Mouse (Mus musculus) left cerebral cortex, adult 11 months (tissue): ENCODE results near the gene Dtl.

ENCODE experiments used
- DNase-seq: peaks from one replicate; pipeline ENCODE4 v3.0.0; 2022; ENCODE audit warnings: low spot score

Gene Dtl

GRCm38 (mm10) chr1:191579524-191579923, 4.2 kb upstream of the Dtl start:
- no peak for DNase-seq

GRCm38 (mm10) chr1:191574871-191575457, 380 bp downstream of the Dtl start:
- no peak for DNase-seq

GRCm38 (mm10) chr1:191573906-191574639, 1.3 kb downstream of the Dtl start:
- DNase-seq, result no peak

GRCm38 (mm10) chr1:191570415-191570814, 4.9 kb downstream of the Dtl start:
- DNase-seq, result no peak

- DNase-seq, result no peak
These were observed 5.7 kb downstream of the Dtl start for GRCm38 (mm10) chr1:191569625-191570024.

- DNase-seq, result no peak
These were observed 7.5 kb downstream of the Dtl start for GRCm38 (mm10) chr1:191567859-191568258.

GRCm38 (mm10) chr1:191562823-191563365, 12.4 kb downstream of the Dtl start:
- peak; percentile 40 for DNase-seq

- no peak for DNase-seq
These were observed 15.6 kb downstream of the Dtl start for GRCm38 (mm10) chr1:191559779-191560178.

- no peak for DNase-seq
These were observed 18.2 kb downstream of the Dtl start for GRCm38 (mm10) chr1:191557109-191557508.

- no peak for DNase-seq
These were observed 24.6 kb downstream of the Dtl start for GRCm38 (mm10) chr1:191550786-191551185.

- DNase-seq, result no peak
These were observed 31.6 kb downstream of the Dtl start for GRCm38 (mm10) chr1:191543747-191544146.

GRCm38 (mm10) chr1:191541619-191542018, 33.7 kb downstream of the Dtl start:
- no peak for DNase-seq

GRCm38 (mm10) chr1:191541014-191541413, 34.3 kb downstream of the Dtl start:
- DNase-seq, result peak; percentile 65

- DNase-seq, result no peak
These were observed 35.0 kb downstream of the Dtl start for GRCm38 (mm10) chr1:191540300-191540699.

GRCm38 (mm10) chr1:191534896-191535295, 40.4 kb downstream of the Dtl start:
- DNase-seq, result no peak

GRCm38 (mm10) chr1:191531023-191531422, 44.3 kb downstream of the Dtl start:
- DNase-seq, result no peak

- DNase-seq, result no peak
These were observed 45.9 kb downstream of the Dtl start for GRCm38 (mm10) chr1:191529406-191529805.

GRCm38 (mm10) chr1:191527921-191528612, 47.3 kb downstream of the Dtl start:
- DNase-seq, result no peak

GRCm38 (mm10) chr1:191527089-191527488, 48.3 kb downstream of the Dtl start:
- peak; percentile 17 for DNase-seq

- DNase-seq, result no peak
These were observed 53.9 kb downstream of the Dtl start for GRCm38 (mm10) chr1:191521395-191521794.

GRCm38 (mm10) chr1:191520669-191521068, 54.7 kb downstream of the Dtl start:
- no peak for DNase-seq

- DNase-seq, result no peak
These were observed 55.1 kb downstream of the Dtl start for GRCm38 (mm10) chr1:191520194-191520593.
